Mouse (Mus musculus): ENCODE measurements around the gene Foxi3. TPM values are rescaled to one million over a fixed set of nuclear protein-coding genes. Genes with fewer than 3 reads are reported as not detected.

The Foxi3 gene
- polyA plus RNA-seq (2014; fragmentation: Illumina TruSeq; extraction: RNeasy Lipid Tissue Mini Kit (QIAGEN cat#74804); ENCODE audit: low read depth, low replicate concordance) = not detected

DNA sequence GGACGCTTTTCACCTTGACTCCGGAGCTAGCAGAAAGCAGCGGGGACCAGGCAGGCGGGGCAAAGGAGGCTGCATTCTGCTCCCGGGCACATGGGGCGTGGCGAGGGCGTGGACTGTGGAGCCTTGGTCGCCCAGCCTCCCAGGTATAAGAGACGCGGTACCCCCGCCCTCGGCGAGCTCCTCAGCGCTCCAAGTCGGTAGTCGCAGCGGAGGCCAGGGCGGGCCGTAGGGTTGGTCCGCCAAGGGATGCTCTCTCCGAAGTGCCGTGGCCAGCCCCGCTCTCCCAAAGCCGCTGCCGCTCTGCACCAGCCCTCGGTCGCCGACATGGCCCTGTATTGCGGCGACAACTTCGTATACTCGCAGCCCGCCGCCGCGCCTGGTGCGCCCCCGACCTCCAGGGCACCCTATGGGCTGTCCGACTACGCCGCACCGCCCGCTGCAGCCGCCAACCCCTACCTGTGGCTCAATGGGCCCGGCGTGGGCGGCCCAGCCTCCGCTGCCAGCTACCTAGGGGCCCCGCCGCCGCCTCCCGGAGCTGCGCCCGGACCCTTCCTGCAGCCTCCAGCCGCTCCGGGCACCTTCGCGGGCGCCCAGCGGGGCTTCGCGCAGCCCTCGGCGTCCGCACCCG is at the start of gene Foxi3:
TSS of gene Foxi3 (plus strand) at position 247 of the 628 bp plus-strand sequence.

GRCm38 (mm10) chr6:70918827-70919226 is 37.5 kb upstream of the Foxi3 start, which contains the start of gene Tex37:
Gene Tex37 (minus strand): TSS chr6:70918927.

Other genes with a start within 250 kb of the Foxi3 start
- gene Rpia, start 164.3 kb upstream of the Foxi3 start, polyA plus RNA-seq (2014; fragmentation: Illumina TruSeq; extraction: RNeasy Lipid Tissue Mini Kit (QIAGEN cat#74804); ENCODE audit: low read depth, low replicate concordance) = 22.1 TPM
- 27.5 TPM for gene Eif2ak3, start 112.0 kb upstream of the Foxi3 start, polyA plus RNA-seq (2014; fragmentation: Illumina TruSeq; extraction: RNeasy Lipid Tissue Mini Kit (QIAGEN cat#74804); ENCODE audit: low read depth, low replicate concordance)
- not detected for gene Tex37, start 37.6 kb upstream of the Foxi3 start, polyA plus RNA-seq (2014; fragmentation: Illumina TruSeq; extraction: RNeasy Lipid Tissue Mini Kit (QIAGEN cat#74804); ENCODE audit: low read depth, low replicate concordance)
- gene Thnsl2, start 187.9 kb downstream of the Foxi3 start, polyA plus RNA-seq (2014; fragmentation: Illumina TruSeq; extraction: RNeasy Lipid Tissue Mini Kit (QIAGEN cat#74804); ENCODE audit: low read depth, low replicate concordance) = 6.7 TPM
- not detected for gene Fabp1, start 243.3 kb downstream of the Foxi3 start, polyA plus RNA-seq (2014; fragmentation: Illumina TruSeq; extraction: RNeasy Lipid Tissue Mini Kit (QIAGEN cat#74804); ENCODE audit: low read depth, low replicate concordance)